Mouse (Mus musculus): ENCODE measurements around the gene Pomc. TPM values are rescaled to one million over a fixed set of nuclear protein-coding genes. Genes with fewer than 3 reads are reported as not detected.
A peak's percentile ranks its signal among the peaks of the same experiment; 100 is the strongest.
"Not testable (repeated sequence)": the region's sequence is repeated elsewhere in the genome, so short reads cannot be mapped to it uniquely, and the experiment has no call there.

The Pomc gene
- total RNA-seq, 2 experiments from 2014 or later, result 0.68 TPM; not detected in 1

DNA sequence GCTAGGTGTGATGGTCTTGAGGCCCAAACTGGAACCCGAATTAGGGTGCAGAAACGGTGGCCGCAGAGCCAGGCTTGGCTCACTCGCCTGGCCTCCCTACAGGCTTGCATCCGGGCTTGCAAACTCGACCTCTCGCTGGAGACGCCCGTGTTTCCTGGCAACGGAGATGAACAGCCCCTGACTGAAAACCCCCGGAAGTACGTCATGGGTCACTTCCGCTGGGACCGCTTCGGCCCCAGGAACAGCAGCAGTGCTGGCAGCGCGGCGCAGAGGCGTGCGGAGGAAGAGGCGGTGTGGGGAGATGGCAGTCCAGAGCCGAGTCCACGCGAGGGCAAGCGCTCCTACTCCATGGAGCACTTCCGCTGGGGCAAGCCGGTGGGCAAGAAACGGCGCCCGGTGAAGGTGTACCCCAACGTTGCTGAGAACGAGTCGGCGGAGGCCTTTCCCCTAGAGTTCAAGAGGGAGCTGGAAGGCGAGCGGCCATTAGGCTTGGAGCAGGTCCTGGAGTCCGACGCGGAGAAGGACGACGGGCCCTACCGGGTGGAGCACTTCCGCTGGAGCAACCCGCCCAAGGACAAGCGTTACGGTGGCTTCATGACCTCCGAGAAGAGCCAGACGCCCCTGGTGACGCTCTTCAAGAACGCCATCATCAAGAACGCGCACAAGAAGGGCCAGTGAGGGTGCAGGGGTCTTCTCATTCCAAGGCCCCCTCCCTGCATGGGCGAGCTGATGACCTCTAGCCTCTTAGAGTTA lies 5.2 kb downstream of the Pomc start:
- peak; percentile 77 for ATAC-seq (replicated peaks; ENCODE audit: low FRiP score, low TSS enrichment, poor library complexity, severe bottlenecking)

DNA sequence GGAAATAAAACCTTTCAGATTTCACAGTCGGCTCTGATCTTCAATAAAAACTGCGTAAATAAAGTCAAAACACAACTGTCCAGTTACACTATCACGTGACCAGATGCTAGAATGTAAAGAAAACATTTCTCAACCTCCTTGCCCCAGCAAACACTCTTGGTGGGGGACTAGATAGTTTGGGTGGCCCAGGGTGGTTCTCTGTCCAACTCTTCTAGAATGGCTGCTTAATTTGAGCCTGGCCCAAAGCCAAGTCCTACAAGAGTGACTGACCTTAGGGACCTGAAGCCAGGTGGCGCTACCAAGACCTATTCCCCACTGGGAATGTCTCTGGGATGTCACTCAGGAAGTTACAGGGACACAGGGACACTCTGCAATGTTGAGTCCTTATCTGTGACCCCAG lies 5.8 kb downstream of the Pomc start:
- ATAC-seq (replicated peaks; ENCODE audit: low FRiP score, low TSS enrichment, poor library complexity, severe bottlenecking), result no peak

- no peak for ATAC-seq (replicated peaks; ENCODE audit: low FRiP score, low TSS enrichment, poor library complexity, severe bottlenecking)
Observed at GRCm38 (mm10) chr12:3967196-3967595, 12.4 kb downstream of the Pomc start.

- no peak for ATAC-seq (replicated peaks; ENCODE audit: low FRiP score, low TSS enrichment, poor library complexity, severe bottlenecking)
Observed at GRCm38 (mm10) chr12:3968380-3968779, 13.6 kb downstream of the Pomc start.

- not testable (repeated sequence) for ATAC-seq (replicated peaks; ENCODE audit: low FRiP score, low TSS enrichment, poor library complexity, severe bottlenecking)
Observed at GRCm38 (mm10) chr12:3973169-3973568, 18.4 kb downstream of the Pomc start.

DNA sequence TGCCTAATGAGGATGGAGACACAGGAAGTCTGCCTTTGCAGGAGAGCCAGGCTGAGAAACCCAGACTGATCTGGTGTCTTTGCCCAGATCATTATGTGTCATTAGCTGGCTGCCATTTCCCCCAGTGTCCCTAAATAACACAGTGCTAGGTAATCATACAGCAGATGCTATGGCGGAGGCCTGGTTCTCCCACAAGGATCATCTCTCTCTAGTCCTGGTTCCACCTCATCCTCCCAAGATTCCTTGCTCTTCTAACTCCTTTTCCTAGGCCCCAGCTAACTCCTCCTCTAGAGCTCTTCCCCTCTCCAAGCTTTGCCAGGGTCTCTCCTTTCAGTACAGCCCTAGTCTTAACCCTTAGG lies 26.2 kb downstream of the Pomc start:
- 0 out of 2 replicates have a peak, but pooled peaks have one; percentile 0 for ATAC-seq (replicated peaks; ENCODE audit: low FRiP score, low TSS enrichment, poor library complexity, severe bottlenecking)

GRCm38 (mm10) chr12:3981350-3982131 lies 26.8 kb downstream of the Pomc start:
- ATAC-seq (replicated peaks; ENCODE audit: low FRiP score, low TSS enrichment, poor library complexity, severe bottlenecking), result peak; percentile 97

DNA sequence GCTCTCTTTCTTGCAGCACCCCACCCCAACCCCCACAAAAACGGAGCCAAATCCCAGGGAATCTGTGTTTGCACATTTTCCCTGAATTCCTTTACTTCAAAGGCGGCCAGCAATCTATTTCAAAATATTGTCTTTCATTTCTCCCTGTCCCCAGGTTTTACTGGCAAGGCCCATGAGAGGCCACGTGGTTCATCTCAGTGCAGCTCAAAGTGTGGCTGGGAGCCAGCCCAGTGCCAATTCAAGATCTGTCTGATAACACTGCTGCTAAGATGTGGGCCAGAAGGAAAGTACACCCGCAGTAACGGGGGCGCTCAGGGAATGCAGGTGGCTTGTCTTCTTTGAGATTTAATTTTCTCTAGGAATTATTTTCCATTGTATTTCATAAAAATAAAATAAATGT lies 27.5 kb downstream of the Pomc start:
- no peak for ATAC-seq (replicated peaks; ENCODE audit: low FRiP score, low TSS enrichment, poor library complexity, severe bottlenecking)

GRCm38 (mm10) chr12:3983736-3984135 lies 29.0 kb downstream of the Pomc start:
- 0 out of 2 replicates have a peak, but pooled peaks have one; percentile 27 for ATAC-seq (replicated peaks; ENCODE audit: low FRiP score, low TSS enrichment, poor library complexity, severe bottlenecking)

- no peak for ATAC-seq (replicated peaks; ENCODE audit: low FRiP score, low TSS enrichment, poor library complexity, severe bottlenecking)
Observed at GRCm38 (mm10) chr12:3984446-3984845, 29.7 kb downstream of the Pomc start.

DNA sequence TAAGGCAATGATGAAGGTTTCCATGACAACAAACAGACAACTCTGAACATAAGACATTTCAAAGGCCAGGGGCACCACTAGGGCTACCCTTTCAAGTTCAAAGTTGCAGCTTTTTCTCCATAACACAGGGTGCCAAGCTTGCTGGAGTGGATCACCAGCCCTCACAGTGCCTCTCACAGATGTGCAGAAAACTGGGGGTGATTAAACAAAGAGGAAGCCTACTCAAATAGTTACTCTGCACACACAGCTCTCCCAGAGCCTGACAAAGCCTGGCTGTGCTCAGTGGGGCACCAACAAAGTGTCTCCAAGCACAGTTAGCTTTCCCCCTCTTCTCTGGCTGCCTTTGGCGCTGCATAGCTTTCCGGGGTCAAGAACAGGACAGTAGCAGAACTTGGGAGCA lies 35.2 kb downstream of the Pomc start:
- ATAC-seq (replicated peaks; ENCODE audit: low FRiP score, low TSS enrichment, poor library complexity, severe bottlenecking), result no peak

DNA sequence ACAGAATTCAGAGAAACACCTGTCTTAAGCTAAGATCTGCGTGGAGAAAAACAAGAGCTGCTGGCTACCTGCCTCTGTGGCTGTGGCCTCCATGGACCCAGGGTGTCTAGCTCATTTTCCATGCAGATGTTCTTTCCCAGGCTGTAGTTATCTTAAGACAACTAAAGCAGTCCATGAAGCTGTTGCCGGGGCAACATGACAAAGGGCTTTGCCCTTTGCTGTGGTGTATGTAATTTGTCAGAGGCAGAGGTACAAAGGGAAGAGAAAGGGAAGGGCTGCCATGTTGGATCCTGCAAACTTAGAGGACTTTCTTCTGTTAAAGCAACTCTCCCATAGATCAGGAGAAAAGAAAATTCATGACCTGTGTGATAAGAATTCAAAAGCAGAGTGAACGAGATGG lies 36.3 kb downstream of the Pomc start:
- ATAC-seq (replicated peaks; ENCODE audit: low FRiP score, low TSS enrichment, poor library complexity, severe bottlenecking), result no peak

DNA sequence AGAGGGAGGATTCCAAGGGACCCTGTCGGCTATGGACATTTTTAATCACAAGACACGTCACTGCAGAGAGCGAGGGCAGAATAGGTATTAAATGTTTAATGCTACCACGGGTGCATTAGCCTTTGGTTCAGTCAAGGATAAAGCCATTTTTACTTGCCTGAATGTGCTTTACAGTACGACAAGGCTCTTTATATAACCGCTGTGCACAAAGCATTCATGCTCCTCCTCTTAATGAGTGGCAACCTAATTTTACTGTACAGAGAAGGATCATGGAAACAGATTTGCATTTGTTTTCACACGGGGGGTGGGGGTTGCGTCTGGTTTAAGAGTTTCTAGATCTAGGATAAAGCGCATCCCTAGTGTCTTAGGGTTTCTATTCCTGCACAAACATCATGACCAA lies 42.0 kb downstream of the Pomc start:
- ATAC-seq (replicated peaks; ENCODE audit: low FRiP score, low TSS enrichment, poor library complexity, severe bottlenecking), result no peak

GRCm38 (mm10) chr12:4000406-4000805 lies 45.7 kb downstream of the Pomc start:
- ATAC-seq (replicated peaks; ENCODE audit: low FRiP score, low TSS enrichment, poor library complexity, severe bottlenecking), result no peak

GRCm38 (mm10) chr12:4004648-4005047 lies 49.9 kb downstream of the Pomc start:
- ATAC-seq (replicated peaks; ENCODE audit: low FRiP score, low TSS enrichment, poor library complexity, severe bottlenecking), result no peak

DNA sequence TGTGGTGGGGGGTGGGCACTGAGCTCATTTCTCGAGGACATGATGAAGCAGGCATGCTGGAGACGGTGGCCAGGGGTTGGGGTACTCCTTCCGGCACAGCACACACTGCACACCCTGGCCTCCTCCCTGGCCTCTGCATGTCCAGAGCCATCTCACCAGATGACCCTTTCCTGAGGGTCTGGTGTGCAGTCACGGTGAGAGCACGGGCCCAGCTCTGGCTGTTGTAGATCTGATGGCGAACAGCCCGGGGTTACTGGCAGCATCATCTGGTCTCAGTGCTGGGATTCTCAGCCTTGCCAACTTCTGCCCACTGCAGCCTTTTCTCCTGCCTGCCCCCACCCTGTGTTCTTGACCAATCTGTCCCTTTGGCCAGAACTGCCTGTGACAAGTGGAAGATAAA lies 51.3 kb downstream of the Pomc start:
- no peak for ATAC-seq (replicated peaks; ENCODE audit: low FRiP score, low TSS enrichment, poor library complexity, severe bottlenecking)

GRCm38 (mm10) chr12:4007181-4007580 lies 52.4 kb downstream of the Pomc start:
- no peak for ATAC-seq (replicated peaks; ENCODE audit: low FRiP score, low TSS enrichment, poor library complexity, severe bottlenecking)

DNA sequence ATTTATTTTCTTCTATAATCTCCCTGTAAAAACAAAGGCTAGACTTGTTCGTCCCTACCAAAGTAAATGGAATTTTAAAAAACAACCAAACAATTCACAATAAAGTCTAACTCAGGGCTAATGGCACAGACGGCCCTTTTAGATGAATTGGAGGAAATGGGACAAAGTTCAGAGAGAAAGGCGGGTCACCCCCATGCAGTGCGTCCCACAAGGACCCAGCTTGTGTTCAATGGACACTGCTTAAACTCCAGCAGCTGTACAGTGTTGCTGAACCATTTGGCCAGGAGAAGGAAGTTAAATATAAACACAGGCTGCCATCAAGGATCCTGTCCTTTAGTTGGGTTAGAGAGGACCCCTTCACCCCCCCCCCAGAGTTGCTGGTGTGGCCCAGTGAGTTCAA lies 53.0 kb downstream of the Pomc start:
- ATAC-seq (replicated peaks; ENCODE audit: low FRiP score, low TSS enrichment, poor library complexity, severe bottlenecking), result no peak

GRCm38 (mm10) chr12:4008731-4009130 lies 54.0 kb downstream of the Pomc start:
- ATAC-seq (replicated peaks; ENCODE audit: low FRiP score, low TSS enrichment, poor library complexity, severe bottlenecking), result no peak
